Mouse (Mus musculus) R1 (cell line): ENCODE data around the gene Mapkapk2.
A peak's percentile ranks its signal among the peaks of the same experiment; 100 is the strongest.

Experiments
- DNase-seq: peaks from one replicate; pipeline ENCODE4 v3.0.0-alpha.2; 2018; ENCODE audit warnings: low read depth, low spot score

Mapkapk2 gene

DNA sequence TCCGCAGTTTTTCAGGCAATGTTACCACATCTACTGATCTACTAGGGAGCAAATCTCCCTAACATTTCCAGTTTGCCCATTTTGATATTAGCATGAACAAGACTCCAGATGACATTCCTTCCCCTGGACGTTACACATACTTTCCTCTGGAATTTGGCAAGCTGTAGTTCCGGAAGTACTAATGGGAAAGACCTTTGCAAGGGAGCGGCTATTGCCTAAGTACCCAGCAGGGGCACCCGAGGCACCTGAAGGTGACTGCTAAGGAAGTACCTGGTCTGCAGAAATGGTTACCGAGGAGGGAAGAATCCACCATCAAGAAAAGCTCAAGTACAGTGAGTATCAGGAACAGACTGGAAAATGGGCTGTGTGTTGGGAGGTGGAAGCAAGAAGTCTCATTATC is 14.9 kb upstream of the Mapkapk2 start:
- peak; percentile 80 for DNase-seq

DNA sequence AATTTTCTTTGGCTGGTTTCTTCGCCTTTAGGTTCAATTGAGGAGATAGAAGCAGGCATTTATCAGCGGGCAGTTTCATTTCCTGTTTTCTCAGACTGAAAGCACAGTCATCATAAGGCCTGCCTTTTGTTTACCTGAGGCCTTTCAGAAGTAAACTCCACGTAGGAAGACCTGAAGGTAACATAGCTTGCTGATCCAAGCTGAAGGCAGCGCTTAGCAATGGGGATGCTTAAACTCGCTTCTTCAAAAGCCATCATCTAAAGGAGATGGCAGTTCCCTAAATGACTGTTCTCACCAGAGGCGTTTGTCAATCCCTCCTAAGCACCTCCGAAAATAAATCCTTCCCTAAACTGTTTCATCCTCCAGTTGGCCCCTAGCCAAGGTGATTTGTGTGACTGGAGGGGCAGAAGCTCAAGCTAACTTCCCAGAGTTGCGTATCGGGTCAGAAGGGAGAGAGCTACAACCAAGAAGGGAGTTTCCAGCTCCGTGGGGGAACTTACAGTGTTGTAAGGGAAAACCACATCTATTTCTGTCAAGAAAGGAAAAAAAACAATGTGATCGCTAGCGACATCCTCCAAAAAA is 13.0 kb upstream of the Mapkapk2 start:
- DNase-seq, result no peak

DNA sequence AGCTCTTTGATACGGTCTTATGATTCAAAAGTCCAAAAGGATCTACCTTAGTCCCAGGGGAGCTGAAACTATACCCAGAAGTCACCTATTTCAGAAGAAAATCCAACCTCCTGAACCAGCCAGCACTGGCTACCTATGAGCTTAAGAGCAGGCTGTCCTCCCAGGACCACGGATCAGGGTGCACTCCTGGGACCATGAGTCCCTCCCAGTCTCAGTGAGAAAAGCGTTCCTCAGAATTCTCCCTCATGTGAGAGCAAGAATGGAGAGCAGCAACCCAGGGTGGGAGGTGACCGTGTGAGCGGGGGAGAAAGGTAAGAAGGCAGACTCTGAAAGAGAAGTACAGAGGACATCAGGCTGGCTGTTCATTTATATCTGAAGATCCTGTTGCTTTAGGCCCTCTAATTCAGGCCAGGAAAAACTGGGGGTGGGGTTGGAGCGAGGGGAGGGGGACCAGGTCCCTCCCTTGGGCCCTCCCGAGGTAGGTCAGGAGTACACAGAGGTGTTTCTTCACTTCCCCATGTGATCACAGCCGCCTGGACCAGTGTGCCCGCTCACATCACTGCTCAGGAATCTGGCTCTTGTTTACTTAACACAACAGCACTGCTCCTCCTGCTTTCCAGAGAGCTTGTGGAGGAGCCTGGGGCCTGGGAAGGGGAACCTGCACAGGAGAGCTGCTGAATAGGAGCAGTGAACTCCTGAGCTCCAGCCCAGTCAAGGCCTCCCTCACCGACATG is 10.1 kb upstream of the Mapkapk2 start:
- DNase-seq, result no peak

DNA sequence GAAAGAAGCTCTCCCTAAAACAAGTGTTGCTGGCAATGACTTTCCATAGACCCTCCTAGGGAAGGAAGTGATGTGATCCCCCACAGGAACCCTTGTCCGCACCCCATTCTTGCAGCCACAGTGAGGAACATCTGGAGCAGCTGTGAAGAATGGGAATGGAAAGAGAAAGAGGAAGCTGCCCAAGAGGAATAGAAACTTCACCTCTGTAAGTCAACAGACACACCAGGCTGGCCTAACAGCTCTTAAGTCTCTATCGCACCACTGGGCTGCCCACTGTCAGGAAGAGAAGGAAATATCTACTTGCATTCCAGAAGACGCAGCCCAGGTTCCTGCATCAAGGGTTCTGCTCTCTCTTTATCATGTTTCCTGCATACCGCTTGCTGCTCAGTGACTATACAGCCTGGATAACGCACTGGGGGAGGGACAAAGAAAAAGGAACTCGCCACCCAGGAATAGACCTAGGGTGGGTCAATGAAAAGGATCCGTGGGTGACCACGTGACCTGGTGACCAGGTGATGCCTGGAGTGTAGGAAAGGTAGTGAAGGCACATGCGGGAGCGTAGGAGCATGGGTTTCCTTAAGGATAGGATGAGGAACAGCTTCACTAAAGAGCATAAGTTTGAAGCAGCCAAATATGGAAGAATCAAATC is 6.3 kb upstream of the Mapkapk2 start:
- DNase-seq, result no peak

DNA sequence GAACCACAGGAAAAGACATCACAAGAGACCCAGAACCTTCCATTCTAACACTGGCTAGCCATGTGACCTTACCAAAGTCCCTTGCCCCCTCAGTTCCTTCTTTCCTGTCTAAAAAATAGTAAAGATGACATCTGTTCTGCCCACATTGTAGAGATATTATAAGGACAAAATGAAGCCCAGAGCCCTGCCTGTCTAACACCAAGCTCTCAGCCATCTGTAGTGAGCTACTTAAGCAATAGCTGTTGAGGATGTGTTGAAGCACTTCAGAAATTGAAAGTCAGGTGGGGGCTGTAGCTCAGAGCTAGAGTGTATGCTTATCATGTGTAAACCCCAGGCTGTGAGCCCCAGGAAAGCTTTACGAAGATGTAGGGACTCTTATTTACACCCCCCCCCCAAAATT is 3.2 kb upstream of the Mapkapk2 start:
- DNase-seq, result no peak

DNA sequence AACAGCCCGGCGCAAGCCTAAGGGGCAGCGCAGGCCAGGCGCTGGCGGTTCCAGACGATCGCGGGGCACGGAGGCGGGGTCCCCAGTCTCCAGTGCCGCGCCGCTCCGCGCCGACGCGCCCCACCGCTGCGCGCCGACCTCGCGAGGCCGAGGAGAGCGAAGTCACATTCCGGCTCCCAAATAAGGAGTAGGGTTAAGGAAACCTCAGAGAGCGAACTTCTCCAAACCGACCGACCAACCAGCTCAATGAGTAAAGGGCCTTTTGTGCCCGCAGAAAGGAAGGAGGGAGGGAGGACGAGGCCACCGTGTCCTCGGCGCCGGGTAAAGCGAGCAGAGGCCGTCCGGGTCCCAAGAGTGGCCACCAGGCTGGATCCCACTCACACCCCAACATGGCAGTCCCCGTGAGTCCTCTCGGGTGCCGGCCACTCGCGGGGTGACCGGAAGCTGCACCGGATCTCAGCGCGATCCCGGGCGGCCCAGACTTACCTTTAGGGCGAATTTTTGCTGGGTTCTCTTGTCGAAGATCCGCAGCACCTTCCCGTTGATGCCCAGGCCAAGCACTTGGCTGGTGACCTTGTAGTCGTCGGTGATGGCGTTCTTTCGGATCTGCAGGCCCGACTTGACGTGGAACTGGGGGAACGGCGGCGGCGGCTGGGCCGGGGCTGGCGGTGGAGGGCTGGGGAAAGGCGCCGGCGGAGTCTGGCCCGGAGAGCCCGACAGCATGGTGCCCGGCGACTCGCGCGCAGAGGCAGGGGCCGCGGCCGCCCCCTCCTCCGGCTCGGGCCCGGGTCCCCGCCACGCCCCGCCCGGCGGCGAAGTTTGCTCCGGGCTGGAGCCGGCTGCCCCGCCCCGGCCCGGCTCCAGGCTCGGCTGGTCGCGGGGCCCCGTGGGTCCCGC is 575 bp downstream of the Mapkapk2 start:
- DNase-seq, result peak; percentile 73

DNA sequence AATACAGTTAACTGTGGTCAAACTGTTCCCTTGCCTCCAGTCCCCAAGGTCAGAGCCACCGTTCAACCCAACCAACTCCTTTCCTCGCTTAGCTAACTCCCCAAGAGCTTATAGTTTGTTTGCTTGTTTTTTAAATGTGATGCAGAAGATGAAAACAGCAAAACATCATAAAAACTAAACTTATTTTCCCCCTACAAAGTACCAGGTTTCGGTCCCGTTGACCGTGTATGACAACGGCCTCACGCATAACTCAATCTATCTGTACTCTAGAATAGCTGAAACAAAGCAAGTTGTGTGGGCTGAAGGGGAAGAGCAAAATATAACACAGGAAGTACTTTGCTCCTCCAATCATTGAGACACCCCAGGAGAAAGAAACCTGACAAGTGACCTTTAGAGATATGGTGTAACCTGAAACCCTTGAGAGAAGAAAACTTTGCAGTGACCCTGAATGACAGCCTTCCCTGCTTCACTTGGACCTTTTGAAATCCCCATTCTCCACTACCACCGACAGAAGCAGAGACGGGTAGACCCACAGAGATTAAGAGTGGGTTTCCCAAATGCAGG is 1.4 kb downstream of the Mapkapk2 start:
- DNase-seq, result peak; percentile 28

DNA sequence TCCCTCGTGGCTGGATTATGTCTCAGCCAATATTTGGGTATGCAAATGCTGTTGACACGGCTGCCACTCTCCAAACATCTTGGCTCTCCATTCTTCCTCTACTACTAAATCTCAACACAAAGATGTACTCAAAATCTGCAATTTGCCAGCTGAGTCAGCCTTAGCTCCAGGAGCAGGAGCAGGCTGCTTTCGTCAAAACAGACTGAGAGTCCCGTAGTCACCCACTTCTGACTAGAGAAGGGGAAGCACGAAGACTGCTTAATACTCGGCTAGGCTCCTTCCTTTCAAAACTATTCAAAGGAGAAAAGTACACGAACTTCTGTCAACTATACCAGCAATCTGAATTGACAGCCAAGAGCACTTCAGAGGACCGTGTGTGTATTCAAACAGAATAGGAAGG is 2.1 kb downstream of the Mapkapk2 start:
- no peak for DNase-seq

DNA sequence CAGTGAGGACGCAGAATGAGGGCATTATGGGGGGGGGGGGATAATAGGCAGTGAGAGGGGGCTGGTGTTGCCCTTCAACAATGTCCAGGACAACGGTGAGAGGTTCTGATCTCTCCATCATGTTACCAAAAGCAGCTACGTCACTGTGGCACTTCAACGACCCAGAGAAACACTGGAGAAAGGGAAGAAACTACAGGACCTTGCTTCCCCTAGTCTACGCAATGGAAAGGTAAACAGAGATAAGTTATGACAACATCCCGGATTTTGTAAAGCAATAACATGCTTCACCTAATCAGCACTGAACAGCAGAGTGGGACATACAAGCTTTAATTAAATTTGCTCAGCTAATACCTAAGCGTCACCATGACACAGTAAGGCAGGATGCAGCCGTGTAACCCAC is 3.7 kb downstream of the Mapkapk2 start:
- DNase-seq, result no peak

DNA sequence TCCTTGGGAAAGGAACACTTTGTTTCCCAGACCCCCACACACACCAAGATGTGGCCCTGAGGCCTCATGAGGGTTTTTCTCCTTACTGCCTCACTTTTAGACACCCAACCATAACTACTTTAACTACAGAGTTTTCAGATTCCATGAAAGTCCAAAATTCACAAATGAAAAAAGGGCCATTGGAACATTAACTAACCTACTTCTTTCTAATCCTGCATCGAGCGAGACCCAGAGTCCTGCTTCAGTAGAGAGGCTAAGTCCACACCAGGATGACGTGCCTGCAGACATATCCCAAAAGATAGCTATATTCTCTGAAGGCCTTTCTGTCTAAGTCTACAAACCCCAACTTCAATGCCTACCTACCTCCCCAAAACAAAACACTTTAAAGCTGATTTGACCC is 4.8 kb downstream of the Mapkapk2 start:
- DNase-seq, result no peak

DNA sequence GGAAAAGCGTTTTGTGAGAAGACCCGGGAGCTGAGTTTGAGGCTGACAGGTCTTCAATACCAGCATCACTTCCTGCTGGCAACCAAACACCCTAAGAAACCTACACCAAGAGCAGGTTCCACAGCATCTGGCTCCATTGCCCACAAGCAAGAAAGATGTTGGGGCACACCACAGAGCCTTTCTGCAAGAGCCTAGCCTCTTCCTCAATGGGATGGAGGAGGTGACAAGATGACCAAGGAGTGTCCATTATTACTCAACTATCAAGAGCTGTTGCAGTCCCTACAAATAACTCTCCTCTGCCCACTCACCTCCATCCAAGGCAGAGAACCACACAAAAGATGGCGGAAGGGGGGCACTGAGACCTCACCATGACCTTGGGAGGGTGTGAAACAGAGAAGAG is 5.5 kb downstream of the Mapkapk2 start:
- DNase-seq, result no peak

DNA sequence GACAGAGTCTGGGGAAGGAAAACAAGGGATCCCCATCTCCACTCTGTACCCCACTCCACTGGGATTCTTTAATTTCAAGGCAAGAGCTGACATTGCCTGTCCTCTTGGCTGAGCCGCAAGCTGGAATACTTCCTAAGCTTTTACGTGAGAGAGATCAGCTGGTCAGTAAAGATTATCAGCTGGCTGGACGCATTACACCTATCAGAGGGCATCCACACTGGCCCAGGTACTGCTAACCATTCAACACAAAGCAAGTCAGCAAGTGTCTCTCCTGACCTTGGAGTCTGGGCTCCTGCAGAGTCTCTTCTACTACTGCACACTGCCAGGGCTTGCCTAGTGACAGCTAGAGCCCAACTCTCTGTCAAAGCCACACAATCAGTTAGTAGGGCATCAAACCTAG is 6.1 kb downstream of the Mapkapk2 start:
- no peak for DNase-seq

DNA sequence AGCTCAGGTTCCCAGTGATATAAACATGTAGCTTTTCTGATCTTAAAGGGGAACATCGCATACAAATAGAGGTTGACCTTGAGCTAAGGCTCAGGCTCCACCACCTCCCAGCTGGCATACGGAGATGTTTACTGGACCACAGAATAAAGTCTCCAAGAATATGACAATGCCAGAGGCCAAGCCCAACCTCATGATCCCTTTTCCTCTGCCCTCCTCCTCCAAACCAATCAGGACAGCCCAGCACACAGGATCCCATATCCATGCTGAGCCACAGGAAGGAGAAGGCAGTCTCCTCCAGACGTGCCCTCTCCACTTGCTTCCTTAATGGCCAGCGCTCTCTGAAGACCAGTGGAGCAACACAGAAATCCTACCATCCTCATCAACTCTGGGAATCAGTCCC is 6.7 kb downstream of the Mapkapk2 start:
- DNase-seq, result no peak

DNA sequence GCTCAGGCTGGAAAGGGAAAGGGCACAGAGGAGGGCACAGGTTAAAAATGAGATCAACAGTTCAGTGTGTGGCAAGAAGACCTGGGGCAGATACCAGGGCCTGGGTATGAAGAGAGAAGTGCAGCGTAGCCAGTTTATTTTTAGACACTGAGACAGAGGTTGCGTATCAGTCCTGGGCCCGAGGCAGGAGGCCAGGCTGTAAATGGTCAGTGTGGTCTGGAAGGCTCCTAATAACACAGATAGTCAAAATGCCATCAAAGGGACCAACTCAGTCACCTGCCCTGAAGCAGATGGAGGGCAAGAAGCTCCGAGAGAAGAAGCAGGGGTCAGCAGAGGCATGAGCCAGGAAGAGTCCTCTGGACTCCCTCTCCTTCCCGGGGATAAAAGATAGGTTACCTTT is 7.4 kb downstream of the Mapkapk2 start:
- DNase-seq, result no peak

DNA sequence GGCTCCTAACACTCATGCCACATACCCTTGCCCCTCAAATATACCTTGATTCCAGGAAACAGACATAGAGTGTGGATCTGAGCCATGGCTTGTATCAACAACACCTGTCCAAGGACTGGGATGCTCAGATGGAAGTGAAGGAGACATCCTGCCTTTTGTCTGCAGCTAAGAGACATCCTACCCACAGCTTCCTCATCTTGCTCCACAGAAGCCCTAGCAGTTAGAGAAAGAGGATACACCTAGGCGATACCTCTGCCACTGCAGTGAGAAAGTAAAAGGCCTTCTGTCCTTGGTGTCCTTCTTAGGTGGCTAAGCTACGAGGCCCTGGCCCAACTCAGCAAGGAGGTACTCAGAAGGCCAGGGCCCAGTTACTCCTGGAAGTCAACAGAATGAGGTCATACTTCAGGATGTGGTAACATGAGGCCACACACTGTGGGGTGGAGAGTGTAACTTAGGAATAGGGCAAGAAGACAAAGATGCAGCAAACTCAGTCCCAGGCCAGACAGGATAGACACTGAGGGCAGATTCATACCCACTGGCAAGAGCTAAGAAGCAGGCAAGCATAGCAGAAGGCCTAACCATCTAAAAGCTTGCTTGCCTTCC is 8.0 kb downstream of the Mapkapk2 start:
- no peak for DNase-seq

DNA sequence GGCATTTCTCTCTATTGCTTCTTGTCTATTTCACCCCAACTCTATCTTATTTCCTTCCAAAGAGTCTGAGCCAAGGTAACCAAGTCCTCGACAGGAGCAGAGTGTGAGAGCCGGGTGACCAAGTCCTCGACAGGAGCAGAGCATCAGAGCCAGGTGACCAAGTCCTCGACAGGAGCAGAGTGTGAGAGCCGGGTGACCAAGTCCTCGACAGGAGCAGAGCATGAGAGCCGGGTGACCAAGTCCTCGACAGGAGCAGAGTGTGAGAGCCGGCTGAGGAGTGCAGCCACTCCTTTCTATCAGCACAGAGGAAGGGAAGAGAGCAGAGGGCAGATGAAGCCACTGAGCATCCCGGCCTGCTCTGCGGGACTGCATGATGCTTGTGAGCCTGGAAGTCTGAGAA is 9.1 kb downstream of the Mapkapk2 start:
- DNase-seq, result no peak

DNA sequence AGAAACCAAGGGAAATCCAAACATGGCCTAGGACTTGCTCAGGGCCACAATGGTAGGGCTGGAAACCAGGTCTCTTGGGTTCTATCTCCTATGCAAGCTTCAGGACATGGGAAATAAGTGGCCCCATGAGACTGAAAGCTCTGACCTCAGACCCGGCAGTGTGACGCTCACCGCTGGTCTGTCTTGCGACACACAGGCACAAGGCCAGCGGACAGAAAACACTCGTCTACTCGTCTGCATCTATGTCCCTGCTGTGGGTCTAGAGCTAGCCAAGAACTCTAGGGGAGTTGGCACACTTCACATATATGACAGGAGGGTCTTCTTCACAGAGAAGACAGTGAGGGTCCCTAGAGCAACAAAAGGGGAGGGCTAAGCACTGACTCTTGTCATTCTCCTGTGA is 10.7 kb downstream of the Mapkapk2 start:
- no peak for DNase-seq

DNA sequence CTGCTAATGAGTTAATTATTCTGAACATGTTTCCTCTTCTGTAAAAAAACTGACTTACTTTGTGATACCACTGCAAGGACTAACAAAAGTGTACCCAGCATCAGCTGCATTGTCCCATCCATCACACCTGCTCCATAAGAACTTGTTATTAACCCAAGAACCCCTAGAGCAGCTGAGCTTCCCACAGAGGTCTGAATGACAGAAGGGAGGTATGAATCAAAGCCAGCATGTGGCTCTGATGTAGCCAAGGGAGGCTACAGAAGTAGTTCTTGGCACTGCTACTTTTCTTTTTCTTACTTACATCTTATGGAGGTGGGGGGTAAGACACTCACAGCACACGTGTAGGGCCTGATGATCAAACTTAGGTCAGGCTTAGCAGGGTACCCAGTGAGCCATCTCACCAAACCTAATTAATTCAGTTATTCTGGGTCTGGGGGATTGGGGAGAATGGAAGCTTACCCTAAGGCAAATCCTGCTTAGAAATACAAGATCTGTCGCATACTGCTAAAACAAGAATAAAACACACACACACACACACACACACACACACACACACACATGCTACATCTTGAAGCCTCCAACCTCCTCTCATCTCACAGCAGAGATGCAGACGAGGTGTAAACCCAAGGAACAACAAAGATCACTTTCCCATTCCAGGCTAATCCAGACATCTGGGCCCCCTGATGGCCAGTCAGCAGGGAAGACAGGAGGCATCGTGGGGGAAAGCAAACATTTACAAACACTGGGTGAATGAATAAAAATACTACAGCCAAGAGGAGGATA is 11.5 kb downstream of the Mapkapk2 start:
- DNase-seq, result no peak

DNA sequence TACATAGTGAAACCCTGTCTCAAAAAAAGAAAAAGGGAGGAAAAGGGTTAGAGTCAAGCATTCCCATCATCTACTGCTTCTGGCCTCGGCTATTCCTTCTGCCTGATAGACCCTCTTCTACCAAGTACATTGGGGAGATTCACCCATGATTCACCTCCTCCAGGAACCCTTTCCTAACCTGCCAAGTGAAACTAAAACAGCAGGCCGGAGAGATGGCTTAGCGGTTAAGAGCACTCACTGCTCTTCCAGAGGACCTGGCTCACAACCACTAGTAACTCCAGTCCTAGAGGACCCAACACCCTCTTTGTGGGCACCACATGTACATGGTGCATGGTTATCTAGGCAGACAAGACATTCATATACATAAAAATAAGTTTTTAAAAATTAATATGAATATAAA is 12.4 kb downstream of the Mapkapk2 start:
- no peak for DNase-seq

DNA sequence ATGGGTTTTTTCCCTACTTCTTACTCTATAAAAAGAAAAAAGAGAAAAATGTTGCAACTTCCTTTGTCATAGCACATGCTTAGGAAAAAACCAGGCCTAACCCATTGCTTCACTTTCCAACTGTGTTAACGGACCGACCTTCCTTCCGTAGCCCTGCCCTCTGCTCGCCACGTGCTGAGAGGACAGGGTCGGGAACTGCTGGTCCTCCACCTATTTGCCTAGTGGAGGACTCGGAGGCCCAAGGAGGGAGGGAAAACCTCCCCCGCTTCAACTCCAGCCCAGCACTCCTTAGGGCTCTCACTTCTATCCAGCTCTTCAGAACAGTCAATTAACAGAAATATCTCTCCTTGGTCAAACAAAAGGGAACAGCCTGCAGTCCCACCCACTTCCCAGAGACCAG is 13.3 kb downstream of the Mapkapk2 start:
- DNase-seq, result no peak

DNA sequence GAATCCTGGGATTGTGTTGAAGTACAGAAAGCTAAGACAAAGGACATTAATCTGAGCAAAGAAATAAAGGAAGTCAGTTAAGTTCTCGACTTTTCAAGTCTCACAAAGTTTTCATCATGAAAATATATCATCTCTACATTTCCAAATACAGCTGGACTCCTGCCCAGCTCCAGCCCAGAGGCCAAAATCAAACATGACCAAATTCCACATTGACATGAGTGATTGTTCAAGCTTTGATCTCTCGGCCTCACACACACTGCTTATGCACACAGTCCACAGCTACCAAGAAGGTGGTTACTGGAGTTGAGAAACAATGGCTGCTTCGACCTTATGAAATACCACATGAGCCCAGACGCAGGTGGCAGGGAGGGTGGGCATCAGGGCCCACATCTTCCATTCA is 14.0 kb downstream of the Mapkapk2 start:
- no peak for DNase-seq
